Mouse (Mus musculus) B cell, adult 62 days (primary cell): Measurements from ENCODE around the gene Fam120c. TPM values are rescaled to one million over a fixed set of nuclear protein-coding genes. Genes with fewer than 3 reads are reported as not detected.

ENCODE experiments used
- total RNA-seq: library from RNA; stranded (reverse); gene quantifications from 4 replicates; pipeline ENCODE4 v1.2.4, GENCODE M21; 2023

Gene Fam120c
- total RNA-seq = 9.3 to 10.1 TPM (median 9.8 TPM) in 4 replicates

DNA sequence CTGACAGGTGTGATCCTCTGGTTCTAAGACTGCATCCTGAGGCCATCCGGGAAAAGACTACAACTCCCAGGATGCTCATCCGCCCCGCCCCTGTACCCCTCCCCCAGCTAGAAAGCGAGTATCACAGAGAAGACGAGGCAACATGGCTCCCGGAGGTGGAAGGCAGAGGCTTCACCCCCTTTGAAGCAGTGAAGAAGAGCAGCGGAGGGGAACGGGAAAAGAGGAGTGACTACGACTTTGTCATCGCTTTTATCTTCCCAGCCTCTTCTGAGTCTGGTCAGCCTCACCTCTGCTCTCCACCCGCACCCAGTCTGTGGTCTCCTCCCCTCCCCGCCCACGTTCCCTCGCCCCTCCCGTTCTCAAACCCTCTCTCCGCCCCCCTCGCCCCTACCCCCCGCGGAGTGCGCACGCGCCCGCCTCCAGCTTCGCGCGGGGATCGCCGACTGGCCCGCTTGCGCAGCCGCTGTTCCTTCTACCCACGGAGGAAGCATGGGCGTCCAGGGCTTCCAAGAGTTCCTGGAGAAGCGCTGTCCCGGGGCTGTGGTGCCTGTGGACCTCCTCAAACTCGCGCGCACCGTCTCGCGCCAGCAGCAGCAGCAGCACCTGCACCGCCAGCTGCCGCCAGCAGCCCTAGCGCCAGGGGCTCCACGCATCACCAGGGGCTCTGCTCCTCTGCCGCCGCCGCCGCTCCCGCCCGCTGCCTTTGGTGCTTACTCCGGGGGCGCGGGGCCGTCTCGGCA lies at the start of gene Fam120c:
Fam120c (plus strand) TSS at position 415 of the 740 bp plus-strand sequence.

DNA sequence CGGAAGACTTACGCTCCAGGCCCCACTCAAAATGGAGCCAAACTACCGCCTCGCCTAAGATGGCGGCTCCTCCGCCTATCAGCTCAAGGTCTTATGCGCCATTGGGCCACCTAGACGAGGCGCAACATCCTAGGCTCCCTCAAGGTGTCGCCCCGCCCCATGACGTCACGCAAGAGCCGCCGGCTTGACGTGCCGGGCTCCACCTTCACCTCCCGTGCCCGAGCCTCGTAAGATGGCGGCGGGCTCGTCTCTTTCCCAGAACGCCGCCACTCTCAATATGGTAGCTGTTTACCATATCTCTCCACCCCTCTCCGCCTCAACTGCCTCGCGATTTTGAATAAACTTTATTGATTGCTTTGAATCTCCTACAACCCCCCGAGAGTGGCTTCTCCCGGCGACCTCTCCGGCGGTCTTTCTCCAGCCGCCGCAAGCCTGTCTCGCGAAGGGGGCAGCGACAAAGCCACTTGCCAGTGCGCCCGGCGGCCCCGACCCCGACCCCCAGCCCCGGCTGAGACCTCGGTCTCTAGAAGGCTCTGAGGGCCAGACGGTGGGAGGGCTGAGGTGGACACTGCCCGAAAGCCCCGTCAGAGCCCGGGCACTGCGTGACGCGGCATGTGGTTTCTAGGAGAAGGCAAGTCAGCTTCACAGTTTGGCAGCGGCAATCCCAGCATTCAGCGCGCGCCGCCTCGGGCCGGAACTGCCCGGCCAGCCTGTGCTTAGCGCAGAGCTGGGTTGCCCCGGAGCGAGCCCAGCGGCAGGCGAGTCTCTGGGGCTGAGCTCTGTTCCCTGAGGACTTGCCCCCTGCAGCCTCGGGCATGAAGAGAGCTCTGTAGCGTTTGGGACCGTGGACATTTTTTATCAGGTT lies 176.7 kb downstream of the Fam120c start, which contains the start of gene Phf8:
Phf8 (plus strand) TSS at position 215 of the 865 bp plus-strand sequence.

Other genes with a start within 250 kb of the Fam120c start
- gene Tsr2, start 247.6 kb upstream of the Fam120c start, total RNA-seq = 38.4 to 44.5 TPM (median 41.4 TPM) in 4 replicates
- not detected in 4 replicates for gene Wnk3, start 146.1 kb upstream of the Fam120c start, total RNA-seq
- gene Phf8, start 176.5 kb downstream of the Fam120c start, total RNA-seq = 59.8 to 78.2 TPM (median 72.7 TPM) in 4 replicates